Mouse (Mus musculus) kidney, adult 2 months (tissue): ENCODE results near the gene Shisa9.

ENCODE experiments used
- CTCF ChIP-seq: fragments of 200-500 bp; conservative IDR thresholded peaks from 2 replicates; pipeline ENCODE4 v1.5.1; 2011; ENCODE audit warnings: low read depth, mild to moderate bottlenecking, control low read depth, low read length, moderate library complexity, mixed read lengths; ENCODE audit not compliant: insufficient read depth, insufficient read length
- POLR2A ChIP-seq: fragments of 200-500 bp; IDR thresholded peaks from one replicate; pipeline ENCODE4 v1.6.1; 2011; ENCODE audit warnings: low read depth, low read length, control low read depth

- TF ChIP-seq CTCF: no peak
- TF ChIP-seq POLR2A: no peak
Measured at GRCm38 (mm10) chr16:11973707-11974106, 10.2 kb upstream of the Shisa9 start.
